Mouse (Mus musculus): Measurements from ENCODE around the gene Svep1.

- TF ChIP-seq GATA2 (IDR thresholded peaks at IDR 0.05; ENCODE audit: borderline replicate concordance, low read depth, low read length), result no peak
- no peak for TF ChIP-seq CTCF (IDR thresholded peaks at IDR 0.05; ENCODE audit: low read depth, low read length)
- TF ChIP-seq POLR2AphosphoS5 (IDR thresholded peaks at IDR 0.05; ENCODE audit: insufficient replicate concordance, low read depth, low read length), result no peak
- no peak for TF ChIP-seq TAL1 (conservative IDR thresholded peaks at IDR 0.05; ENCODE audit: low read depth, low read length)
- TF ChIP-seq GATA1 (IDR thresholded peaks at IDR 0.05; ENCODE audit: borderline replicate concordance, low read length), result no peak
These were observed 122.5 kb downstream of the Svep1 start for GRCm38 (mm10) chr4:58084155-58084554.

Data from G1E (cell line).